Mouse (Mus musculus) subcutaneous adipose tissue, adult 2 months (tissue): ENCODE data around the gene Acsl5. TPM values are rescaled to one million over a fixed set of nuclear protein-coding genes. Genes with fewer than 3 reads are reported as not detected.

Experiments
- polyA plus RNA-seq: library from polyadenylated mRNA; depleted of rRNA; stranded (reverse); fragments of >200 nt; gene quantifications from 2 replicates; pipeline ENCODE4 v1.2.3, GENCODE M21; 2012; ENCODE audit warnings: low replicate concordance; rRNA removed

The Acsl5 gene
- 19.0 and 20.4 TPM in 2 replicates for polyA plus RNA-seq

DNA sequence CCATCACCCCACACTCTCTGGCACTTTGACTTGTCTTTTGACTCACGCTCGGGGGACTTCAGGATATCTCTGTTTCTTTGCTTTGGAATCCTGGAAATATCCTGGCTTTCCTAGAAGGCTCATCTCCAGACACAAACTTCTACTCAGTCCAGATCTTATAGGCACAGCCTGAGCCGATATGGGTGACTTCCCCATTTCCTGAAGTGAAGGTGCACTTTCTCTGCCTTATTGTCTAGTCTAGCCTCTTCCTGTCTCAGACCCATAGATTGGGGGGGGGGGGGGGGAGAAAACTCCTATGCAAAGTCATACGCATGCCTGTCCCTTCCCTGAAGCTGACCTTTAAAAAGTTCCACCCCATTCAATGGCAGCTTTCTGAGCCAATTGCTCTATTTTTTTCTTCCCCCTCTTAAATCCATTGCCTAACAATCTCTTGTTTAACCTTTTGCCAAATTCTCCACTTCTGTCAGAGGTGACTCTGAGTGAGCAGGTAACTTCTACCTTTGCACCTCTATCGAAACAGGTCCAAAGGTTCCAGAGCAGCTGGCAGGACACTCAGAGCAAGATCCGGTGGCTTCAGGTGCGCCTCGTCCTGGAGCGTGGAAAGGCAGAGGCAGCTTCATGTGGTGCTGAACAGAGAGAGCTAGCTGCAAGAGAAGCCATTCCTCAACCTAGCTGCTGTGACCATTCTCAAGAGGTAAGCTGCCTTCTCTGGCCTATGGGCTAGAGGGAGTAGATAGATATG lies at the start of gene Acsl5:
TSS of gene Acsl5 (plus strand) at position 556 of the 742 bp plus-strand sequence.

DNA sequence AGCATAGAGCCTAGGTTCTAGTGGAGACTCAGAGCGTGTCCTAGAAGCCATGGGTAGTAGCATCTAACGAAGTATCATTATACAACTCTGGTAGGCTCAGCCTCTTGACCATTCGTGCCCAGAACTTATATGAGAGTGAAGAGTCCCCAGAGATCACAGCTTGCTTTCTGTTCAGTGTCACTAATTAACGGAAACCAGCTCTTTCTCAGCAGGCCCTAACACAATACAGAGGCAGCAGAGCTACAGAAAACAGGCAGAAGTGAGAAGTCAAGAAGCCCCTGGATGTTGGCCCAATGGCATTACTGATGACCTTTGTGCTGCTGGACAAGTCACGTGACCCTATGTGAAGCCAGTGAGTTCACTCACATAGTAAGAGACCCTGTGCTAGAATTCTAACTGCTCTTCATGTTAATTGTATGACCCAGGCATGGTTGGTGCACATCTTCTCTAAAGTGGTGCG lies 10.5 kb upstream of the Acsl5 start, which contains the start of gene Gucy2g:
TSS of gene Gucy2g (minus strand) at position 51 of the 460 bp plus-strand sequence.

DNA sequence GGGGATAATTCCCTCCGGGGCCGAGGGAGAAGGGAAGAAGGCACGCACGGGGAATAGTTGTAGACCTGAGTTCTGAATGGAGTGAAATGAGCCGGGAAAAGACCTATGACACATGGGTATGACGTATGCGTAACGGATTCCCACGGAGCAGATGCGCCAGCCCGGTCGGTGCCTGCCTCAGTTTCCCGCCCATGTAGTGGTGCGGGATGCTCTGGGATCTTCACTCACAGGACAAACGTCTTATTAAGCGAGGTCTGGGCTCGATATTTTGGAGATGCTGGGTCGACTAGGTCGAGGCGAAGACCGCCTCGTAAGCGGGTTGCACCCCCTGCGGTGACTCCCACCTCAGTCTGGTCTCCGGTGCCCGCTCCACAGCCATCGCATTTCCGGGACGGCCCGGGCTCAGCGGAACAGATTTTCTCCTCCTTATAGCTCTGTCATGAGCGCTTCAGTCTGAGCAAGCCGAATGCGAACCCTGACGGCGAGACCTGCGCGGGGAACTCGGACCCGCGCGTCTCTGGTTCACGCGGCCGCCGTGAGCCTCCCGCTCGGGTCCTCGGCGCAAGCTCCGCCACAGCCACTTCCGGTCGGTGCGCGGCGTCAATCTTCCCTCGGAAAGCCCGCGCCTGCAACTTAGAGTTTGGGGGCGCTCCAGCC lies 63.8 kb downstream of the Acsl5 start, which contains the start of gene Zdhhc6:
TSS of gene Zdhhc6 (minus strand) at position 581 of the 657 bp plus-strand sequence.

GRCm38 (mm10) chr19:55316109-55316714 lies 64.5 kb downstream of the Acsl5 start, which contains the start of gene Vti1a:
Gene Vti1a, plus strand, starts transcription at chr19:55316295.

Other genes starting within 250 kb of the Acsl5 start
- 195 and 242 TPM in 2 replicates for gene Gpam, start 124.7 kb upstream of the Acsl5 start, polyA plus RNA-seq
- 0.10 and 0.15 TPM in 2 replicates for gene Tectb, start 71.2 kb upstream of the Acsl5 start, polyA plus RNA-seq
- 0.24 and 2.8 TPM in 2 replicates for gene Gucy2g, start 10.7 kb upstream of the Acsl5 start, polyA plus RNA-seq
- 16.5 and 17.7 TPM in 2 replicates for gene Zdhhc6, start 64.1 kb downstream of the Acsl5 start, polyA plus RNA-seq
- gene Vti1a, start 64.4 kb downstream of the Acsl5 start, polyA plus RNA-seq: 12.9 and 14.9 TPM in 2 replicates